Mouse (Mus musculus) lung, adult 2 months (tissue): Measurements from ENCODE around the gene Pax3.

ENCODE experiments used
- CTCF ChIP-seq: fragments of 200-500 bp; IDR thresholded peaks from 2 replicates; pipeline ENCODE4 v1.5.1; 2011; ENCODE audit warnings: mild to moderate bottlenecking, low read length, control low read depth; ENCODE audit not compliant: insufficient read depth
- POLR2A ChIP-seq: fragments of 200-500 bp; IDR thresholded peaks from 2 replicates; pipeline ENCODE4 v1.6.1; 2011; ENCODE audit warnings: low read depth, mild to moderate bottlenecking, control low read depth, low read length, borderline replicate concordance; ENCODE audit errors: extremely low read depth

- no peak for TF ChIP-seq CTCF
- TF ChIP-seq POLR2A = no peak
Observed at GRCm38 (mm10) chr1:78195771-78196712, 892 bp downstream of the Pax3 start.
